Mouse (Mus musculus) neural tube, embryonic 14.5 days (tissue): Measurements from ENCODE around the gene Agbl1. TPM values are rescaled to one million over a fixed set of nuclear protein-coding genes. Genes with fewer than 3 reads are reported as not detected.
"Not testable (repeated sequence)": the region's sequence is repeated elsewhere in the genome, so short reads cannot be mapped to it uniquely, and the experiment has no call there.

Experiments used
- ATAC-seq: fragments of 200-750 bp; cut with Nextera tagmentation; 2 replicates; pipeline ENCODE4 v1.8.0; 2017; ENCODE audit warnings: low read depth, mild to moderate bottlenecking, moderate TSS enrichment, moderate library complexity
- H3K27ac ChIP-seq: fragments of 300-500 bp; sonication (generic); 2 replicates; pipeline ENCODE4 v1.5.1; 2014; ENCODE audit warnings: low read depth, mild to moderate bottlenecking, control low read depth, low read length, moderate library complexity, mixed read lengths
- H3K27me3 ChIP-seq: fragments of 300-500 bp; sonication (generic); 2 replicates; pipeline ENCODE4 v1.6.1; 2014; ENCODE audit warnings: low read length; ENCODE audit not compliant: control insufficient read depth, insufficient read depth
- H3K36me3 ChIP-seq: fragments of 300-500 bp; sonication (generic); 2 replicates; pipeline ENCODE4 v1.6.1; 2014; ENCODE audit warnings: low read length, mixed read lengths; ENCODE audit not compliant: control insufficient read depth, insufficient read depth
- H3K4me1 ChIP-seq: fragments of 300-500 bp; sonication (generic); 2 replicates; pipeline ENCODE4 v1.6.1; 2014; ENCODE audit warnings: low read length; ENCODE audit not compliant: control insufficient read depth, insufficient read depth
- H3K4me2 ChIP-seq: fragments of 300-500 bp; sonication (generic); 2 replicates; pipeline ENCODE4 v1.6.1; 2014; ENCODE audit warnings: mild to moderate bottlenecking, low read depth, low read length, control low read depth
- H3K4me3 ChIP-seq: fragments of 300-500 bp; sonication (generic); 2 replicates; pipeline ENCODE4 v1.5.1; 2014; ENCODE audit warnings: low read depth, low read length, control low read depth, mixed read lengths
- H3K9ac ChIP-seq: fragments of 300-500 bp; sonication (generic); replicated peaks from 2 replicates; pipeline ENCODE4 v1.6.1; 2014; ENCODE audit warnings: low read depth, mild to moderate bottlenecking, control low read depth, low read length, mixed read lengths
- H3K9me3 ChIP-seq: fragments of 300-500 bp; sonication (generic); 2 replicates; pipeline ENCODE4 v1.6.1; 2016; ENCODE audit warnings: low read length; ENCODE audit not compliant: control insufficient read depth
- WGBS: fragments of 180-500 bp; shearing (Covaris S2); extraction: QIAGEN DNeasy Blood & Tissue Kit; methylation state at CpG from one replicate; pipeline ENCODE4 v1.1.7; 2014; 5-methylcytosine and 5-hydroxymethylcytosine counted together
- polyA plus RNA-seq: library from polyadenylated mRNA; unstranded; fragments of >200 nt; fragmentation: Nextera tagmentation; extraction: Ambion mirVana; gene quantifications from 2 replicates; pipeline ENCODE4 v1.2.1, GENCODE M21; 2014

The Agbl1 gene
- polyA plus RNA-seq, 1 experiment from 2014 or later = 0.29 TPM

DNA sequence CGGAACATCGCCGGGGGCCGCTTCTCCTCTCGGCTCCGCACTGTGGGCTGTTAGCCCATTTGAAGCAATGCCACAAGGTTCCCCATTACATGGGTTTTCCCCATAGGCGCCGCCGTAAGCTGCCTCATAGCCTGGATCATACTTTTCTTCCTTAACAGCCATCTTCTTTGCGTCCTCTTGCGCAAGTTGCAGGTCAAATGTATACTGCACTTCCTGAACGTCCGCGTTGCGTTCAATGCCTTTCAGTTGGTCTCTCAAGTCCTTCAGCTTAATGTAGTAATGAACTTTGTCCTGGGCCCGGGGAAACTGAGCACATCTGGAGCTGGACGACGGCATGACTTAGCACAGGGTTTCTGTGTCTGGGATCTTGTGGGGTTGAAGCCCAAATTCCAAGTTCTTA is 15.2 kb downstream of the Agbl1 start:
- not testable (repeated sequence) for H3K9ac ChIP-seq, H3K27me3 ChIP-seq, H3K4me2 ChIP-seq, H3K4me1 ChIP-seq, H3K27ac ChIP-seq, H3K36me3 ChIP-seq, ATAC-seq, H3K4me3 ChIP-seq, H3K9me3 ChIP-seq
- WGBS = 97% methylated on average over 18 of the region's 18 CpGs

DNA sequence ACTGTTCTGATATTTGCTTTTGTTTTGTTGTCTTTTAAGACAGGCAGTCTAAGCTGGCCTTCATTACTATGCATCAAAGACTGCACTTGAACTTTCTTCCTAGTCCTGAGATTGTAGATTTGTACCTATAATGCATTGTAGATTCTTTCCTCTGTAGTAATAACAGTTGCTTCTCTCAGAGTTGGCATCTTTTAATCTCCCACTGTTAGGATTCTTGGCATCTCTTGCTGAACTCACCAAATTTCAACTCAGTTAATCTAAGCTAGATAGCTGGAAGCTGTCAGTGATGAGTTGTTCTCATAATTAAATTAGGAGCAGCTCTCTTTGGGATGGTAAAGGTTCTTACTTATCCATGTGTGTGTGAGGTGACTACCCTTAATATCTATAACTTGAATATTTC is 45.4 kb downstream of the Agbl1 start:
- H3K9me3 ChIP-seq = no peaks in the 10 kb centered on the region
- no peak overlapping the region for H3K4me2 ChIP-seq
- no peaks in the 10 kb centered on the region for H3K4me1 ChIP-seq
- H3K9ac ChIP-seq = no peak overlapping the region
- ATAC-seq = no peak
- H3K4me3 ChIP-seq = no peak overlapping the region
- no peaks in the 10 kb centered on the region for H3K36me3 ChIP-seq
- H3K27ac ChIP-seq = no peak overlapping the region
- no peaks in the 10 kb centered on the region for H3K27me3 ChIP-seq

DNA sequence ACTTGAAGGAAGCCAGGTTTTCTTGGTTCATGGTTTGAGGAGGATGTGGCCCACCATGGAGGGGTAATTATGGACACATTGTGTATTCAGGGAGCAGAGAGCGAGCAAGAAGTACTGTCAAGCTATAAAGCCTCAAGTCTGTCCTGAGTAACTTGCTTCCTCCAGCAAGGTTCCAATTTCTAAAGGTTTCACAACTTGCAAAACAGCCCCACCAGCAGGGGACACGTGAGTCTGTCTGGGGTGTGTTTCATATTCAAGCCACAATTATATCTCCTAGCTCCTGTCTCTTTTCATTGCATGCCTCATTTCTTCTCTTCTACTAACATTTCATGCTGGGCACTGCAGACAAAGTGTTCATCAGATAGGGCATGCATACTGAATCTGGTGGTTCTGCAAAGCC is 53.1 kb downstream of the Agbl1 start:
- no peaks in the 10 kb centered on the region for H3K36me3 ChIP-seq
- no peak overlapping the region for H3K9ac ChIP-seq
- 43% methylated on average over 2 of the region's 2 CpGs for WGBS
- H3K9me3 ChIP-seq = no peaks in the 10 kb centered on the region
- H3K4me1 ChIP-seq = no peaks in the 10 kb centered on the region
- ATAC-seq = no peak
- no peak overlapping the region for H3K4me3 ChIP-seq
- H3K27me3 ChIP-seq = no peaks in the 10 kb centered on the region
- no peak overlapping the region for H3K27ac ChIP-seq
- H3K4me2 ChIP-seq = no peak overlapping the region

DNA sequence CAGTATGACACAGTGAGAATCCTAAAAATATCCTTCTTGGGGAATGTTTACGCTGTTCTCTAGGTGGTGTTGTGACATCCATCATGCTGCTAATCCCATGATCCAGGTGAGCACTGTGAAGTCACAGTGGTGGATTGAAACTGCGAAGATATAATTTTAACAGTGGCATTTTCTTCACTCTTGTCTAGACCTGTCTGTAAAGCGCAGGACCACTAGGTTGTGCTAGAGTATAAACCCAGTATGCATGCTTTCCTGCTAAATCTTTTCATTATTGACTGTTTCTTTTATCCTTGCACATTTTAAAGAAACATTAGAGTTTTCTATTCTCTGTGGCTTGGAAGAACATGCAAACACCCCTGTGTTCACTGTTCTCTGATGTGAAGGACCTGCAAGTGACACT is 57.8 kb downstream of the Agbl1 start:
- Histone ChIP-seq H3K9me3 (no peaks in the 10 kb centered on the region), H3K27me3 (no peaks in the 10 kb centered on the region), H3K36me3 (no peaks in the 10 kb centered on the region), H3K4me1 (no peaks in the 10 kb centered on the region), H3K4me3 (no peak overlapping the region), H3K4me2 (no peak overlapping the region), H3K9ac (no peak overlapping the region), H3K27ac (no peak overlapping the region)
- no peak for ATAC-seq
- WGBS = 84% methylated on average over 3 of the region's 3 CpGs

DNA sequence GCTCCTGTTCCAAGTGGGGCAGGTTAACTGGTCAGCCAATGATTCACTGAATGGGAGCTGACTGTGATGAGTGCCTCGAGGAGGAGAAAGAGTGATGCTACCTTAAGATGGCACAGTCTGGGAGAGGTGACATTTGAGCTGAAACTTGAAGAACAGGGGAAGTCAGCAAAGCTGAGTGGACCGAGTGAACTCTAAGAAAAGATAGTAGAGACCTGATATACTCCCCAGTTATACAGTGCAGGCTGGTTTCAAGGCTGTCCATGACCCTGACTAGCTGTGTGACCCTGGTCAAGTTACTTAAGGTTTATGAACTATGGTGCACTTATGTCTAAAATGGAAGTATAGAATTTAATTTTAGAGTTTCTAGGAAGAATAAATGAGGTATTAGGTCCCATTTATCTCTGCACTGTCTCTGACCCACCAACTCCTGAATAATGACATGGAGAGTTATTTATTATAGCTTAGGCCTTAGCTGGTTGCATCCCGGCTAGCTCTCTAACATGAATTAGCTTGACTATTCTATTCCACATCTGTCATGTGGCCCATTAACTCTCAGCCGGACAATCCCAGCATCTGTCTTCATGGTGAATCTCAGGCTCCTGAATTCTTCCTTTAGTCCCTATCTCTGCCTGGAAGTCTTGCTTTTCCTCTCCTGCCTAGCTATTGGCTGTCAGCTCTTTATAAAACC is 92.3 kb downstream of the Agbl1 start:
- H3K9ac ChIP-seq = no peak overlapping the region
- no peak overlapping the region for H3K27ac ChIP-seq
- WGBS = 59% methylated on average over 4 of the region's 4 CpGs
- no peaks in the 10 kb centered on the region for H3K9me3 ChIP-seq
- H3K36me3 ChIP-seq = no peaks in the 10 kb centered on the region
- H3K4me2 ChIP-seq = no peak overlapping the region
- H3K4me1 ChIP-seq = no peaks in the 10 kb centered on the region
- H3K27me3 ChIP-seq = no peaks in the 10 kb centered on the region
- H3K4me3 ChIP-seq = no peak overlapping the region
- ATAC-seq = no peak

DNA sequence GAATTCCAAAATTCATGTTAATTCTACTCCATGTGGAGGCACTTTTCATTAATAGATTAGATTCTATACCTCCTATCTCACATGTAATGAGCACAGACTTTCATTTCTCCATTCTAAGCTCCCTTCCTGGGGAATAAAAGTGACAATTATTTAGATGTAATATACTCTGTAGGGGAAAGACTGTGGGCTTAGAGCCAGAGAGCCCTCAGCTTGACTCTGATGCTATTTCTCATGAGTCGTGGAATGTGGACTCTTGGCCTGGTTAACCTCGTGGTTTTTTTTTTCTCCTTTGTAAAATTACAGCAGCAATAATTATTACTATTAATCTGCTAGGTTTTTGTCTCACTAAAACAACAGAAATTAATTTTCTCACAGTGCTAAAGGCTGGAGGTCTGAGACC is 96.4 kb downstream of the Agbl1 start:
- no peak overlapping the region for H3K4me2 ChIP-seq
- no peaks in the 10 kb centered on the region for H3K27me3 ChIP-seq
- H3K4me1 ChIP-seq = no peaks in the 10 kb centered on the region
- WGBS = 66% methylated on average over 2 of the region's 2 CpGs
- no peak for ATAC-seq
- no peak overlapping the region for H3K4me3 ChIP-seq
- H3K9me3 ChIP-seq = no peaks in the 10 kb centered on the region
- H3K36me3 ChIP-seq = no peaks in the 10 kb centered on the region
- no peak overlapping the region for H3K9ac ChIP-seq
- H3K27ac ChIP-seq = no peak overlapping the region

DNA sequence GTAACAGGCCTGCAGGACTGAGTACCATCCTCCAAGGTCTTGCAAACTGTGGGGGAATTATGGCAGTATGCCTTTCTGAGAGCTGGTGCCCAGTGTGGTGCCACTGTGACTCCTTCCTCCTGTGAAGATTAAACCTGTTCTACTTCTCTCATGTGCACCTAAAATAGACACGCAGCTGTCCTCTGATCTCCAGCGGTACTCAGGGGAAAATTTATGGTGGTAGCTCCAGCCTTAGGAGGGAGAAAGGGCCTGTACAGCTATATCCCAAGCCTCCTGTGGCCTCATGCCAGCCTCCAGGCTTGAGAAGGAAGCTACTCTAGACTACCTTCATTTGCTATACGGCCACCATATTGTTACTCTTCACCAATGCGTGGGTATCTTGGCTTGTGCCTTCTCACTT is 109.6 kb downstream of the Agbl1 start:
- 94% methylated on average over 4 of the region's 4 CpGs for WGBS
- Histone ChIP-seq H3K27me3 (no peaks in the 10 kb centered on the region), H3K27ac (no peak overlapping the region), H3K36me3 (no peaks in the 10 kb centered on the region), H3K4me1 (no peaks in the 10 kb centered on the region), H3K9ac (no peak overlapping the region), H3K9me3 (no peaks in the 10 kb centered on the region), H3K4me2 (no peak overlapping the region), H3K4me3 (no peak overlapping the region)
- no peak for ATAC-seq

DNA sequence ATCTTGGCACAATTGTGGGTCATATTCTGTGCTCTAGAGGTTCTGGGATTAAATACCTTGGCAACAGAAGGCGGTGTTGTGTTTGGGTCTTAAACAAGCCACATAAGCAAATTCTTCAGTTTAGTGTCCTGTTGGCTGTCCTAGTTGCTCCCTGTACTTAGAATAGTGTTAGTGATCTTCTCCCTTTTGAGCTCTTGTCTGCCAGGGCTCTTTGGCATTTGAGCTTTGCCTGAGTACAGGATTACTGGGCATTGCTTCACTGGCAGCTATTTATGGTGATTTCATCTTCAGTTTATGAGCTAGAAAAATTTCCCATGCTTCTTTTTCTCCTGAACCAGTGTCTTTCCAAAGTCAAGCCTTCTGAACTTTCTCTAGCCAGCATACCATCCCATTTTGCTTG is 111.9 kb downstream of the Agbl1 start:
- no peak overlapping the region for H3K27ac ChIP-seq
- no peak overlapping the region for H3K4me3 ChIP-seq
- H3K4me1 ChIP-seq = no peaks in the 10 kb centered on the region
- H3K27me3 ChIP-seq = no peaks in the 10 kb centered on the region
- no peaks in the 10 kb centered on the region for H3K36me3 ChIP-seq
- ATAC-seq = no peak
- 94% methylated on average over 1 of the region's 1 CpGs for WGBS
- no peaks in the 10 kb centered on the region for H3K9me3 ChIP-seq
- H3K4me2 ChIP-seq = no peak overlapping the region
- no peak overlapping the region for H3K9ac ChIP-seq

DNA sequence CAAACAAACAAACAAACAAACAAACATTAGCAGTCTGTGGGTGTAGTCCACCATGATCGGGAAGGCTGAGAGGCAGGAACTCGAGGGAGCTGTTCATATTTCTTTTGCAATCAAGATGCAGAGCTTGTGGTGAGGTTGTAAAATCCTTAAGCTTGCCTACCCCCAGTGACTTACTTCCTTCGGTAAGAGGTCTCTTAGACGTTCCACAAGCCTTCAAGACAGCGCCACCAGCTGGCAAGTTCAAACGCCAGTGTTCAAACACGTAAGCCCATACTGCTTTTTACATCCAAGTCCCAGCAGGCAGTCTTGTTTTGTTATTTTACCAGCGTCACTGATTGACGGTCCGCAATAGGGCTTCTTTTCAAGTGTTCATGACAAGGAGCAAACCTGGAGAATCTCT is 123.8 kb downstream of the Agbl1 start:
- no peak overlapping the region for H3K4me3 ChIP-seq
- no peaks in the 10 kb centered on the region for H3K4me1 ChIP-seq
- no peaks in the 10 kb centered on the region for H3K27me3 ChIP-seq
- WGBS = 42% methylated on average over 10 of the region's 10 CpGs
- no peak overlapping the region for H3K27ac ChIP-seq
- H3K36me3 ChIP-seq = no peaks in the 10 kb centered on the region
- no peak overlapping the region for H3K4me2 ChIP-seq
- H3K9me3 ChIP-seq = no peaks in the 10 kb centered on the region
- no peak for ATAC-seq
- H3K9ac ChIP-seq = no peak overlapping the region
